Mouse (Mus musculus): ENCODE measurements around the gene Ugt1a6a. TPM values are rescaled to one million over a fixed set of nuclear protein-coding genes. Genes with fewer than 3 reads are reported as not detected.
A peak's percentile ranks its signal among the peaks of the same experiment; 100 is the strongest.

Gene Ugt1a6a
- total and polyA plus RNA-seq, 2 experiments: 55.4 to 106 TPM

GRCm38 (mm10) chr1:88256886-88257663 is 122.5 kb downstream of the Ugt1a6a start:
- Histone ChIP-seq H3K4me1 (ENCODE audit: control insufficient read depth, insufficient read depth, low read length) (peaks cover 30% of the 10 kb centered on the region), H3K36me3 (ENCODE audit: control insufficient read depth, insufficient read depth, low read length) (no peaks in the 10 kb centered on the region), H3K9ac (ENCODE audit: low read depth, low read length) (no peak overlapping the region), H3K27ac (replicated peaks; ENCODE audit: insufficient read depth, low read depth, low read length) (no peak overlapping the region), H3K79me2 (ENCODE audit: control insufficient read depth, insufficient read depth, low read length) (no peaks in the 10 kb centered on the region), H3K27me3 (ENCODE audit: control insufficient read depth, insufficient read depth, low read length) (no peaks in the 10 kb centered on the region), H3K4me3 (ENCODE audit: insufficient read depth, low read depth, low read length) (no peak overlapping the region)
- WGBS: 67% methylated on average over 10 of the region's 10 CpGs
- peak; percentile 88 for DNase-seq (ENCODE audit: extremely low read depth, low read depth, low spot score)
- no peak for TF ChIP-seq POLR2A (IDR thresholded peaks at IDR 0.05; ENCODE audit: extremely low read depth, insufficient read depth, low read length)
- no peak for TF ChIP-seq CTCF (IDR thresholded peaks at IDR 0.05; ENCODE audit: low read depth, low read length)

- Histone ChIP-seq H3K27me3 (ENCODE audit: control insufficient read depth, insufficient read depth, low read length) (no peaks in the 10 kb centered on the region), H3K36me3 (ENCODE audit: control insufficient read depth, insufficient read depth, low read length) (peaks cover 2% of the 10 kb centered on the region; the same call in 1 of the 2 replicates), H3K4me3 (ENCODE audit: insufficient read depth, low read depth, low read length) (no peak overlapping the region), H3K79me2 (ENCODE audit: control insufficient read depth, insufficient read depth, low read length) (no peaks in the 10 kb centered on the region), H3K27ac (replicated peaks; ENCODE audit: insufficient read depth, low read depth, low read length) (no peak overlapping the region), H3K9ac (ENCODE audit: low read depth, low read length) (no peak overlapping the region), H3K4me1 (ENCODE audit: control insufficient read depth, insufficient read depth, low read length) (peaks cover 29% of the 10 kb centered on the region)
- WGBS: 89% methylated on average over 6 of the region's 6 CpGs
- DNase-seq (ENCODE audit: extremely low read depth, low read depth, low spot score): no peak
- no peak for TF ChIP-seq POLR2A (IDR thresholded peaks at IDR 0.05; ENCODE audit: extremely low read depth, insufficient read depth, low read length)
- TF ChIP-seq CTCF (IDR thresholded peaks at IDR 0.05; ENCODE audit: low read depth, low read length): no peak
Observed at GRCm38 (mm10) chr1:88257681-88258080, 123.1 kb downstream of the Ugt1a6a start.

DNA sequence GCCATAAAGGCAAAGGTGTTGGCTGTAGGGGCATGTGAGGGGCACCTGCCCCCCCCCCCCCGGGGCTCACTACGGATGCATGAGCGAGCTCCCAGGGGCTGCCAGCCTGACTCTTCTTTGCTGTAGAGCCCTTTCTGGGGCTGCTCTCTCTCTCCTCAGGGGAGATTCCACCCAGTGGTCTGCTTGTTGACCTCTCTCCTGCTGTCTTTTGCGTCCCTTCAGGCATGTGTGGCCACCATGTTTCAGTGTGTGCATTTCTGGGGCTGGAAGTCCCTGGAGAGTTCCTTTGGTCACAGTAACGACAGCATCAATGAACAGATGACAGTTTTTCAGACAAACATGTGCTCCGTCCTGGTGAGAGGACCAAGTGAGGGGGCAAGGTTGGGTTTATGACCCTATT is 123.8 kb downstream of the Ugt1a6a start:
- Histone ChIP-seq H3K9ac (ENCODE audit: low read depth, low read length) (no peak overlapping the region), H3K27ac (replicated peaks; ENCODE audit: insufficient read depth, low read depth, low read length) (no peak overlapping the region), H3K4me1 (ENCODE audit: control insufficient read depth, insufficient read depth, low read length) (peaks cover 22% of the 10 kb centered on the region), H3K27me3 (ENCODE audit: control insufficient read depth, insufficient read depth, low read length) (no peaks in the 10 kb centered on the region), H3K4me3 (ENCODE audit: insufficient read depth, low read depth, low read length) (no peak overlapping the region), H3K36me3 (ENCODE audit: control insufficient read depth, insufficient read depth, low read length) (peaks cover 6% of the 10 kb centered on the region; the same call in 1 of the 2 replicates), H3K79me2 (ENCODE audit: control insufficient read depth, insufficient read depth, low read length) (no peaks in the 10 kb centered on the region)
- TF ChIP-seq POLR2A (IDR thresholded peaks at IDR 0.05; ENCODE audit: extremely low read depth, insufficient read depth, low read length): no peak
- no peak for TF ChIP-seq CTCF (IDR thresholded peaks at IDR 0.05; ENCODE audit: low read depth, low read length)
- WGBS: 77% methylated on average over 6 of the region's 6 CpGs
- DNase-seq (ENCODE audit: extremely low read depth, low read depth, low spot score): no peak

GRCm38 (mm10) chr1:88258881-88259642 is 124.5 kb downstream of the Ugt1a6a start:
- H3K27me3 ChIP-seq (ENCODE audit: control insufficient read depth, insufficient read depth, low read length): no peaks in the 10 kb centered on the region
- H3K36me3 ChIP-seq (ENCODE audit: control insufficient read depth, insufficient read depth, low read length): peaks cover 11% of the 10 kb centered on the region; the same call in 1 of the 2 replicates
- H3K27ac ChIP-seq (replicated peaks; ENCODE audit: insufficient read depth, low read depth, low read length): peak overlapping the region; percentile 18
- peaks cover 19% of the 10 kb centered on the region for H3K4me1 ChIP-seq (ENCODE audit: control insufficient read depth, insufficient read depth, low read length)
- DNase-seq (ENCODE audit: extremely low read depth, low read depth, low spot score): peak; percentile 87
- no peaks in the 10 kb centered on the region for H3K79me2 ChIP-seq (ENCODE audit: control insufficient read depth, insufficient read depth, low read length)
- TF ChIP-seq POLR2A (IDR thresholded peaks at IDR 0.05; ENCODE audit: extremely low read depth, insufficient read depth, low read length) (no peak), CTCF (IDR thresholded peaks at IDR 0.05; ENCODE audit: low read depth, low read length) (no peak)
- H3K4me3 ChIP-seq (ENCODE audit: insufficient read depth, low read depth, low read length): no peak overlapping the region
- WGBS: 68% methylated on average over 8 of the region's 8 CpGs
- H3K9ac ChIP-seq (ENCODE audit: low read depth, low read length): no peak overlapping the region

DNA sequence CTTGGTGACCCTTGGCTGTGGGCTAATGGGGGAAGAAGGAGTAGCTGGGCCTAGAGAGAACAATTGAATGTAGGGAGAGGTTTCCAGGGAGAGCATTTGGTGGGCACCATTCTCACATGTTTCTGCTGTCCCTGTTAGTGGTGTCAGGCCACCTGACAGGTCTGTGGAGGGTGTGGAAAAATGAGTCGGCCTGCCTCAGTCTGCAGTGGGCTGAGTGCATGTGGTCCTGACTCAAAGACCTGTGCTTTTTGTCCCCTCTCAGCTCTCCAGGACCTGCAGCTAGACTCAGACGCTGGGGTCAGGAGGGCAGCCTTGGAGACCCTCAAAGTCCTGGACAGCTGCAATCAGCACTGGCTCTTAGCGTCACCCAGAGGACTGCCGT is 125.0 kb downstream of the Ugt1a6a start:
- peaks cover 15% of the 10 kb centered on the region for H3K36me3 ChIP-seq (ENCODE audit: control insufficient read depth, insufficient read depth, low read length)
- no peaks in the 10 kb centered on the region for H3K79me2 ChIP-seq (ENCODE audit: control insufficient read depth, insufficient read depth, low read length)
- H3K4me1 ChIP-seq (ENCODE audit: control insufficient read depth, insufficient read depth, low read length): peaks cover 19% of the 10 kb centered on the region
- H3K9ac ChIP-seq (ENCODE audit: low read depth, low read length): no peak overlapping the region
- TF ChIP-seq POLR2A (IDR thresholded peaks at IDR 0.05; ENCODE audit: extremely low read depth, insufficient read depth, low read length): no peak
- no peak for TF ChIP-seq CTCF (IDR thresholded peaks at IDR 0.05; ENCODE audit: low read depth, low read length)
- DNase-seq (ENCODE audit: extremely low read depth, low read depth, low spot score): no peak
- no peaks in the 10 kb centered on the region for H3K27me3 ChIP-seq (ENCODE audit: control insufficient read depth, insufficient read depth, low read length)
- H3K27ac ChIP-seq (replicated peaks; ENCODE audit: insufficient read depth, low read depth, low read length): peak overlapping the region; percentile 18
- 64% methylated on average over 4 of the region's 4 CpGs for WGBS
- no peak overlapping the region for H3K4me3 ChIP-seq (ENCODE audit: insufficient read depth, low read depth, low read length)
